Mouse (Mus musculus) frontal cortex, postnatal 36 days (tissue): ENCODE measurements around the gene Add2.
"Not testable (repeated sequence)": the region's sequence is repeated elsewhere in the genome, so short reads cannot be mapped to it uniquely, and the experiment has no call there.

Source experiments
- DNase-seq, 2 experiments: peaks; one replicate each; pipeline ENCODE4 v3.0.0; 2022; ENCODE audit warnings: low spot score in 2 of 2

Add2 gene

DNA sequence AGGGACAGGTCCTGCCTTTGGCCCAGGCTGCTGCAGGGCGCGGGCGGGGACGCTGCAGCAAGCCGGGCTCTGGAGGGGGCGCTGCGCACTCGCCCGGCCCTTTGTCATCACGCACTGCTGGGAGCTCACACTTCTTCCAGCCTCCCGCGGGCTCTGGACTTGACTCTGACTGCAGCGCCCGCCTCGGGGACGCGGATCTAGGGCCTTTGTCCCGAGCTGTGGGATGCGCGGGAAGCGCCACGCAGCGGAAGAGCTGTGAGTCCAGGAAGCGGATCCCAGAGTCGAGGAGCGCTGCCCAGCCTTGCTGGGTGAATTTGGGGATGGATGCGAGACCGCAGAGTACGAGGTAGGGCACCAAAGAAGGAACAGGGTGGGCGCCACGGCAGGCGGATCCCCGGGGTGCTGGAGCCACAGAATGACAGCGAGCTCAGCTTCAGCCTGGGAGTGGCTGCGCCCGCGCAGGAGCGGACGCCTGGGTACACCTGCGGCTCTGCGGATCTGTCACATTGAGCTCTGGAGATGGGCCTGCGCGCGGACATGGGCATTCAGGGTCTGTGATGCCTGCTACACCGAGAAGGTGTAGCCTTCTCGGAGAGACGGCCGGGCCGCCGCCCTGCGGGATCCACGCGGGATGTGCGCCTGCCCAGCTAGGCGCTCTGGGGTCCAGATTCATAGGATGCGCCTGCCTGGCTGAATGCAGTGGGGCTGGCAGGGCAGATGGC, at the start of gene Add2:
Add2 (plus strand) TSS at position 81 of the 722 bp plus-strand sequence.
- peak; percentile 74 for DNase-seq

DNA sequence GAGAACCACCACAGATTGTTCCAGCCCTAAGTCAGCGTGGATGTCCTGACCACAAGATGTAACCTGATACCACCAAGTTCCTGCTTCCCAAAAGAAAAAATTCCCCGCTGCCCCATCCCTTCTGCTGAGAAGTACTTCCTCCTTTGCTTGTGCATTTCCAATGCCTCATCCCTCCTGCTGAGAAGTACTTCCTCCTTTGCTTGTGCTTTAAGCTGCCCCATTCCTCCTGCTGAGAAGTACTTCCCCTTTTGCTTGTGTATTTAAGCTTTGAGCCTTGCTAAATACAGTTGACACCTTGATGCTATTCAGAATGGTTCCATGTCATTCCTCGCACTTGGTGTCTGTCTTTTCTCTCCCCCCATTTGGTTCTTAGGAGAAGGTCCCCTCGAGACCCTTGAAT, 49.7 kb upstream of the Add2 start:
- not testable (repeated sequence) for DNase-seq

DNA sequence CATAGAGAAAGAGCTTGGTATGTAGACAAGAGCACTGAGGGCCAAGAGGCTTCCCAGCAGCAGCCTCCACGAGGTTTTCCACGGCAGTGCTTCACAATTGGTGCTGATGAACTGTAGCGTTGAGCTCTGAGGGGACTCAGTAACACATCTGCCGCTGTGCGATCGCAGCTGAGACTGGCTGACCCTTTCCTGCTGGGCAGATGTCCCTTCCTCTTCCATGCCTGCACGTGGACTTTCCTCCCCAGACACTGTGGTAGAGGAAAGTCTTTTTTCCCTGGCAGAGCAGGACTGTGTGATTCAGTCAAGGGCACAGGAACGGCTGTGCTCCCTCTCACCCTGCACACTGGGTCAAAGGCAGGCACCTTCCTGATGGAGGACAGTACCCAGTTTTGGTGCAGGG, 44.1 kb upstream of the Add2 start:
- no peak for DNase-seq

DNA sequence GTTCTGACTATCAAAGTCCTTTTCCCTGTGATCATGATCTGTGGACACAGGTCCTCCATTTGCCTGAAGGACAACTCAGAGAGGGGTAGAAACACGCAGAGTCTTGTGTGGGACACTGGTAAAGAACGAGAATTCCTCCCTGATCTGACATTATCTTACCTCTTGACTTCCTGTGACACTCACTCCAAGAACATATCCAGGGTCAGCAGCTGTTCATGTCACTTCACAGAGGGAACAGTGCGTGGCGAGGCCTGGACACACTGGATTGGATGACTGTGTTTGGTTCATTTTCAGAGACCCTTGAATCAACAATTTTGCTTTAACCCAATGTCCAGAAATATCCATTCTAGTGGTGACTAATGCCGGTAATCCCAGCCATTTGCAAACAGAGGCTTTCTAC, 38.9 kb upstream of the Add2 start:
- not testable (repeated sequence) for DNase-seq

DNA sequence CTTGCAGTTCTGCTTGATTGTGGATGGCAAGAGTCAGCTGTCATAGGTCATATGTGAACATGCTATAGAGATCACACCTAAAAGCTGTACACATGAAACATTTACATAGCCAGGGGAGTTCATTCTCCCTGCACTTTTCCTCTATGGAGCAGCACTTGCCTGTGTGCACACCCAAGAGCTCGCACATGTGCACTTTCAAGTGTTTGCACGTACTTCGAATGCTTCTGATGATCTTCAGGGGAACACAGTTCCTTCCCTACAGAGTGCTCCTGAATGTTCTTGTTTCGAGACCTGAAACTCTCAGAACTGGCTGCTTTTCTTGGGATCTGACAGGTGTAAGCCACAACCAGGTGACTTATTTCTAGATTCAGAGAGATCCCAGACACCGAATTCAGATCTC, 37.7 kb upstream of the Add2 start:
- DNase-seq, result not testable (repeated sequence)

DNA sequence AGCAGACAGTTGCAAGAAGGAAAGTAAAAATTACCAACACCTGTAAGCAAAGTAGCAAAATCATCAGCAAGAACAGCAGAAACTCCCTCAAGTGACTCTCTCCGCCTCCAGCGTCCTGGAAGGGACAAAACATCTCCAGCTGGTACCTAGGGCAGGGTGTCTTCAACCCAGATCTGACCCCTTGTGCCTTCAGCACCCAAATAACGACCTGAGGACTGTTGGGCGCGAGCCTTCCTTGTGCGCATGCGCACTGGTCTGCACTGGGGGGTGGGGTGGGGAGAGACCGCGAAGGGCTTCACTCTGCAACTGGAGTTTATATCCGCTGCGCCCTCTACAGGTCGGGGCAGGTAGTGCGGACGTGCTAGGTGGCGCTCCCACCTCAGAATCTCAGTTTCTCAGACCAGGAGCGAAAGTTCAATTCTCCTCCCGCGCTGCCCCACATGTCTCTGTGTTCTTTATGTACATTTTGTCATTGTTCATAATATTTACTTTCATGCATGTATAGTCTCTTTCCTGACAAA, 25.0 kb upstream of the Add2 start:
- no peak for DNase-seq

DNA sequence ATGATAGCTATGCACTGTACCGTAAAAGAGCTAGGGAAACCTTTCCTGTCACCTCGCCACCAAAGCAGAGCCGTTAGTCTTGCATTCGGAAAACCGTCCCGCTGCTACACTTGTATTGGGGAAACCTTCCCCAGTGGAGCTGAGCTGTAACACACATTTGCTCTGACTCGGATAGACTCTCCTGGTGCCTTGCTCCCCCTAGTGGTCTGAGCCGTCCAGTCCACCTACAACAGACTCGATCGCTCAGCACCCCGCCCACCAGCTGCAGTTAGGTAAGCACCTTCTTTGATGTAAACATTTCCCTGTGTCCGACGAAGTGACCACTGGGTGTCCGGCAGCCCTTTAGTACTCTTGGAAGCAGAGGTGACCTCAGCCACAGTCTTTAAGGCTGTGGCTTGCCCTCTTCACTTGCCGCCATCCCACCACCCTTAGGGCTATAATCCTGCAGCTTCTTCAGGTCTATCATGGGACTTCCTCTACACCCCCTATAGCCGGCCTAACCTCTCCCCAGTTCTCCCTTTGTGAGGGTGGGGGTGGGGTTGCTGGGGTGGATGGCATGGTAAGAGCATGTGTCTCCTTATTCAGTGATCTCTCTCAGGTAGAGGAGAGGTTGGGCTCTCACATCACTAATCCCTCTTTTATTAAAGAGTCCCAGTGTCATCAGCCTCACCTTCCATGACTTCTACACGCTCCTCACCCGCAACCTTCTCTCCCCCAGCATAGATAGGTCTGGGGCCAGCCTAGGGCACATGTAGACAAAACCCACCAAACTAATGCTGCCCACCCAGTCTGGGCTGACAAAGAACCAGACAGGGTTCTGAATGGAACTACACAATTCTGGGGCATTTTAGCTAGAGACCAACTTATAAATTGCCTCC, 24.0 kb upstream of the Add2 start:
- DNase-seq, result peak; percentile 64 to 66

DNA sequence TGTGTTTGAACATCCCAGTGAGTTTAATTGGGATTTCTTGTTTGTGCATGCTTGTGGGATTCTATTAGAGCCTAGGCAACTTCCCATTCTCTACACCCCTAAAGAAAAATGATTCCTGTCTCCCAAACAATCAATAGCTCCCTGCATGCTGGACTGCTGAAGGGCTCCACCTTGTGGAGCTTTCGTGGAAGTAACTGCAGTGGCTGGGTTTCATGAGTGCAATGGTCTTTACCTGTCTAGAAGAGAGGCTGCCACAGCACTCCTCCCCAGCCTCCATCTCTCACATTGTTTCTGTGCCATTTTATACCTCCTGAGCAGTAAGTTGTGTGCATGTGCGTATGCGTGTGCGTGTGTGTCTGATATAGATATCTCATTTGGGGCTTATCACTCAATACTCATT, 18.5 kb upstream of the Add2 start:
- DNase-seq, result peak; percentile 49 to 65

DNA sequence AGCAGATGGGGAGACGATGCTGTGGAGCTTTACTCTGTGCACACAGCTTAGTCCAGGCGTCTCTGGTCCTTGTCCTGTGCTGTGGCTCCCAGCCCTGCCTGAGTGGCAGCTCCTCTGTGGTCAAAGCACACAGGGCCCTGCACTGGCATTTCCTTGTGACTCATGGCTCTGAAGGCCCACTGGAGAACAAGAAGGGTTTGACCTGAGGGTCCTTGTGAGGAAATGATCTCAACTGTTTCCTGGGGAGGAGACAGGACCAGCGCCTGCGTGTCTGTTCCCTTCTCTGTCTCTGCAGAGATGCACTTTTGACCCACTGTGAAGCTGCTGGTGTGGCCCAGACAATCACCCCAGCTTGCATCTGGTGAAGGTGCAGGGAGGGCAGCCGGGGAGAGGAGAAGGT, 13.7 kb upstream of the Add2 start:
- not testable (repeated sequence) for DNase-seq

DNA sequence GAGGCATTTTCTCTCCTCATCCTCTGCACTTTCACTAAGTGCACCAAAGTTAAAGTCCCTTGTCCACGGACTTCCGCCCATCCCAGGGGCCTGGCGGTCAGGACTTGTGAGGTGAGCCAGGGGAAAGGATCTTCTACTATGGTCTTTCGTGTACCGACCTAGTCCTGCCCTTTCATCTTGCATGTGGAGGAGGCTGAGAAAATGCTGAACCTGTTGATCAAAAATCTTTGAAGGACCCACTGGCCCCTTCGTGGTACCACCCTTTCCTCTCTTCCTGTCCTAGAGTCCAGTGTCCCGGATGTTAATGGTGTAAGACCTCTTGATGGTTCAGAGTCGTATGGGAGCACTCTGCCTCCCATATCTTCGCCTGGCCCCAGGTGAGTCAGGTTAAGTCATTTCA, 12.6 kb upstream of the Add2 start, which contains the start of gene Figla:
Figla (plus strand) TSS at position 301 of the 400 bp plus-strand sequence.
- no peak for DNase-seq

DNA sequence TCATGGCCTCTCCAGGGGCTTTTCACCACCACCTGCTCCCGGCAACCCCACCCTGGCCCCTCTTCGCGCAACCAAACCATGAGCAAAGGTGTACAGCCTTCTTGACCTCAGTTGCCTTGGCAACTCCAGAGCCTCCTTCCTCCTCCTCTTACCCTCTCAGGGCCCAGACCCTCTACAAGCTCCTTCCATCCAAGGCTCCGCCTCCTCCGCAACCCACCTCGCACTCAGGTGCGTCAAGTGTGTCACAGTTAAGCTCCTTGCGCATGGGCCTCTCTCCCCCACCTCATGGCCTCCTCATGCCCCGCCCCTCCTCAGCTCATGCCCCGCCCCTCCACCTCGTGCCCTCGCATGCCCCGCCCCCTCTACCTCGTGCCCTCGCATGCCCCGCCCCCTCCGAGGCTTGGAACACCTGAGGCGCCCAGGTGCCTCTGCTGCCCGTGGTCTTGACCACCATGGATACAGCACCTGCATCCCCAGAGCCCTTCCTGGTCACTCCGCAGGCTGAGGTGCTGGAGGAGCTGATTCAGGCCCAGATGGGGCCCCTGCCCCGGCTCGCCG, 11.6 kb upstream of the Add2 start:
- no peak for DNase-seq

DNA sequence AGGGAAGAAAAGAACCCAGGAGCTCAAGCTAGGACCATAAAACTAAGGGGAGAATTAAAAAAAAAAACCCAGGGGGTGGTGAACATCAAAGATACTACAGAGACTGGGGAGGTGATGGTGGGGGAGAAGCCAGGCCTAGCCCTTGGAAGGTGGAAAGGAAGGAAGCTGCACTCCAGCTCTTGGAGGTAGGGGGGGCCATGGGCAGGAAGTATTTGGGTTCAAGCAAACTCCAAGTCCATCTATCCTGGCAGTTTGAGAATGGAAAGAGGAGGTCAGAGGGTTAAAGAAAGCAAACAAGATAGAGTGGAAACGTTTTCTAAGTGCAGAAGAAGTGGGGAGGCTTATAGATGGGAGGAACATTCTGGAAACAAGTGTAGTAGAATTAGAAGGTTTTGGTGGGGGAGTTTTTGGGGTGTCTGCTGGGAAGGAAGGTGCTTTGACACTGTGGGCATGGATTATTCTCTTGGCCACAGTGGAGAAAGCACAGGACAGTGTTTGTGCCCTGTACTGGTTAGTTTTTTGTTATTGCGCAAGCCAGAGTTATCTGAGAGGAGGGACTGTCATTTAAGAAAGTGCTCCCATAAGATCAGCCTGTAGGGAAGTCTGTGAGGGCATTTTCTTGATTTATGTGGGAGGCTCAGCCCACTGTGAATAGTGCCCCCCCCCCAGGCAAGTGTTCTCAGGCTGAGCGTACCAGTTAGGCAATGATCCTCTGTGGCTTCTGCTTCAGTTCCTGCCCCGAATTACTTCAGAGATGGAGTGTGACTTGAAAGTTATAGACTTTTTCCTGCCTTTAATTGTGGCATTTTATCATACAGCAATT, 8.9 kb upstream of the Add2 start:
- no peak for DNase-seq

DNA sequence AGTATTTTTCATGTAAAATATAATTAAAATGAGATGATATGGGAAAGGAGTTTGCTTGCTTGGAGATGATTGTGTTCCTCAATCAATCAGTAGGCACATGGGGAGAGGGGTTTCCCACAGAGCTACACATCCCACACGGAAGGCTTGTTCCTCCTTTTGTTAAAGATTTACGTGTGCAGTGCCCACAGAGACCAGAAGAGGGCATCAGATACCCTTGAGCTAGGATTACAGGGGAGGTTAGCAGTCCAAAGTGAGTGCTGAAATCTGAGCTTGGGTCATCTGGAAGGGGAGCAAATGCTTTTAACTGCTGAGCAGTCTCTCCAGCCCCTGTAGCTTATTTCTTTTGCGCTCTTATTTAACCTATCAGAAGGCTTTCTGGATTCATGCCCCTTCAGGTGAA, 7.5 kb upstream of the Add2 start:
- DNase-seq, result no peak

DNA sequence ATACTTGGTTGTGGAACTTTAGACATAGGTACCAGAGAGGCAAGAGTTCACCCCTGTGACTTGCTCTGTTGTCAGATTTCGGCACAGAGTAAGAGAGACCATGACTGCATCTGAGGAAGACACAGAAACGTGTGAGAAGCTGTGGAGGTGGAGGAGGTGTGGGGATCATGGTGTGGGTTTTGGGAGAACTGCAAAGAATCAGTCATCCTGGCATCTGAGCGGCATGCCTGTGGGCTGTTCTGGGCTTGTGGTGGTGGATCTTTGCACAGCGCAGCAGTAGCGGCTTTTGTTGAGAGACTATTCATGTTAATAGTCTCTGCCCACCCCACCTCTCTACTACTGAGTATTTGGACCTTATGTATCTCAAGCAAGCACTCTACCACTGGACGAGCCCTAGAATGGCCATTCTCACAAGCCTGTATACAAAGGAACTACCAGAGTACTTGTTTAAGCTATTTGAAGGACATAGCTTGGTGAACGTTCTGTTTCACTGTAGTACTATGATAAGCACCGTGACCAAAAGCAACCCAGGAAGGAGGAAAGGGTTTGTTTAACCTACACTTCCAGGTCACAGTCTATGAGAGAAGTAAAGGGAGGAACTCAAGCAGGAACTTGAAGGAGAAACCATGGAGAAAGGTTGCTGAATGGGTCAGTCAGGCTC, 1.7 kb upstream of the Add2 start:
- no peak for DNase-seq

DNA sequence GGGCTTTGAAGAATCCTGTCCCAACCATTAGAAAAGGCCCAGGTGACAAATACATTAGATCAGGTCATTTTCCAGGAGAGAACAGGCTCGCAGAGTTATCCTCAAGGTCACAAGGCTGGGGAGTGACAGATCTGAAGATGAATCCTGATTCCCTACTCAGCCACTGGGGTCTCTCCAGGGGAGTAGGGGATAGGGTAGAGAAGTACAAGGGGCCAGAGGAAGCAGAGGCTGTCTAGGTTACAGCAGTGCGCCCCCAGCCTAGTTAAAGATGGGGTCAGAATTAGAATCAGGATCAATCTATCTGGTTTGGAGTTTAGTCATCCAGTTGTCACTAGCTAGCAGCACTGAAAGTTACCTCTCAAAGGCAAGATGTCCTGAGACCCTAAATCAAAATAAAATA, 331 bp upstream of the Add2 start:
- no peak for DNase-seq

DNA sequence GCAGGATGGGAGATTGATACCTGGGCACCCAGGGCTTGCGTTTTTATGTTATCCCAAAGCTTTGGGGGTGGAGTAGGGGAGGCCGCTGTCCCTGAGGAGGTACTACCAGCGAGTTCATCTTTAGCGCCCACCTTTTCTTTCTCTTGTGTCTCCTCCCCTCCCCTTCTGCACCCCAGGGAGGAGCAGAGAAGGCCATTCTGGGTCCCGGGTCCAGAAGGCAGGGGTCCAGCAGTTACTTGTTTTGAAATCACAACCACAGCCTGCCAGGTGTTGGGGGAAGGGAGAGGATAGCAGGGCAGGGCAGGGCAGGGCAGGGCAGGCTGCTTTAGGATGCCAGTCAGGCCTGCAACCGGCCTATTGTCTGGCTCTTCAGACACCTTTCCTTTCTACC, 837 bp downstream of the Add2 start:
- no peak for DNase-seq

DNA sequence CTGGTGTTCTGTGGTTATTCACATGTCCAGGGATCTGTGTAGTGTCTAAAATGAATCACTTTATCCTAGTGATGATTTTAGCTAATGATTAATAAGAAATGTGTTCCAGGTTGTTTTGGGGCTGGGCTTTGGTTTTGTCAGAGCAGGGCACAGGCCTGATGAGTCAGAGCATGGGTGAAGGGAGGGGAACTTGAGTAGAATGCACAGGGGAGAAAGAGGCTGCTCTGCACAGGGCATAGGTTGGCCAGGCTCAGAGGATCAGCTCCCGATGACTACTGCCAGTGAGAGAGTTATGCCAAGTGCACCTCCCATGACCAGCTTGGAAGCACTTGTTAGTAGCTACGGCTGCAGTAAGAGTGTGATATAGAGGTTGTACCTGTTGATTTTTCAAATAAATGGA, 3.0 kb downstream of the Add2 start:
- no peak for DNase-seq

DNA sequence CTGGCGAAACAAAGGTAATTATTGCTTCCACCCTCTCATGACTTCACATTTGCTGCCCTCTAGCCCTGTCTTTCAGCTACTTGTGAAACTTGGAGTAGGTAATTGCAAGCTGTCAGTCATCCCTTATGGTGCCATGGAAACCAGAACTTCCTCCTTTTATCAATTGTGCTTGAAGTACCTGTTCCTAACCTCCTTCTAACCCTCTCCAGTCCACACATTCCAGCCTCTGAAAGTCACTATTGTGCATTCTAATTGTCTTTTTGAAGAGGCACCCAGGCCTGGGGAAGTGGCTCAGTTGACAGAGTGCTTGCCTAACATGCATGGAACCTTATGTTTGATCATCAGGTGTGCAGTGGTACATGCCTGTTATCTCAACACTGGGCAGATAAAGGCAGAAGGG, 5.2 kb downstream of the Add2 start:
- DNase-seq, result no peak

DNA sequence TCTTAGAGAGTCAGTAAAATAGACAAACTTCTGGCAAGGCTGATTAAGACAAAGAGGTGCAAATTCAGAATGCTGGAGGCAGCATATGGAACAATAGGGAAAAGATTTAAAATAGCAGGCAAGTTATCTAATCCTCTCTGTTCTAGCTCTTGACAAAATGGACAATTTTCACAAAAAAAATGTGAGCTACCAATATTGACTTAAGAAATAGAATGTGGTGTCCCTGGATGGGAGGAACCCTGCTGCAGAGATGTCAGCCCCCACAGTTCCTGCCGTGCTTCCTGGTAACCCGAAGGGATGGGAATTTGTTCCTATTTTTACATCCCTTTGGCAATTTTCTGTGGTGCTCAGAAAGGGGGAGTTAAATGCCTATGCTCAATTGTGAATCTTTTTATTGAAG, 10.4 kb downstream of the Add2 start:
- no peak for DNase-seq

DNA sequence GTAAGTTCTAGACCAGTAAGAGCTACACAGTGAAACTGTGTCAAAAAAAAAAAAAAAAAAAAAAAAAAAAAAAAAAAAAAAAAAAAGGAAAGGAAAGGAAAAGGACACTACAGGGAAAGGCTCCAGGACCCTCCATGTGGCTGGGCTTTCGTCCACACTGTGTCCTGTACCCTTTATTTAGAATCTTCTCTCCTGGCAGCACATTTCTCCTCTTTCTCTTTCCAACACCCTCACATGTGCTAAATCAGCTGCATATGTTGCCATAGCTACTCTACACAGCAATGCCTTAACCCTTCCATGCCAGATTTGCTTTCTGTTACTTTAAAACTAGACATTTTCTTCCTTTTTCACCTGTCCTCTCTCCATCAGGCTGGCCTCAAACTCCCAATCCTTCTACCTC, 11.7 kb downstream of the Add2 start:
- no peak for DNase-seq

DNA sequence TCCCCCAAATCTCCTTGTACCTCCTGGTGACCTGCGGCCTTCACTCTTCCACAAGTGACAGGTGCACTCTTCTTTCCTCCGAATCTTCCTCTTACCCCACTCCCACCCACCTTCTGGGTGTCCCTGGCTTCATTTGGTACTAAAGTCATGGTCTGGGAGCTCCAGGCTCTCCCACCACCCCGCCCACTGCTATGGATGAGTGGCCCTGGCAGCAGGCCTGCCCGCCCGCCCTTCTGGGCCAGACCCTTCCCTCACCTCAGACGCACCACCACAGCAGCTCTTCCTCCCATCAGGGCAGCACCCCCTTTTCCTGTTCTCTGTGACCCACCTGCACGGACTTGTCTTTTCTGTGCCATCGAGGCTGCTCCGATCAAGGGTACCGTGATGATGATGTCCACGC, 19.0 kb downstream of the Add2 start:
- DNase-seq, result no peak
